Mouse (Mus musculus): ENCODE results near the gene Syt3. TPM values are rescaled to one million over a fixed set of nuclear protein-coding genes. Genes with fewer than 3 reads are reported as not detected.

Gene Syt3
- polyA plus RNA-seq, 1 experiment: 3.1 TPM

DNA sequence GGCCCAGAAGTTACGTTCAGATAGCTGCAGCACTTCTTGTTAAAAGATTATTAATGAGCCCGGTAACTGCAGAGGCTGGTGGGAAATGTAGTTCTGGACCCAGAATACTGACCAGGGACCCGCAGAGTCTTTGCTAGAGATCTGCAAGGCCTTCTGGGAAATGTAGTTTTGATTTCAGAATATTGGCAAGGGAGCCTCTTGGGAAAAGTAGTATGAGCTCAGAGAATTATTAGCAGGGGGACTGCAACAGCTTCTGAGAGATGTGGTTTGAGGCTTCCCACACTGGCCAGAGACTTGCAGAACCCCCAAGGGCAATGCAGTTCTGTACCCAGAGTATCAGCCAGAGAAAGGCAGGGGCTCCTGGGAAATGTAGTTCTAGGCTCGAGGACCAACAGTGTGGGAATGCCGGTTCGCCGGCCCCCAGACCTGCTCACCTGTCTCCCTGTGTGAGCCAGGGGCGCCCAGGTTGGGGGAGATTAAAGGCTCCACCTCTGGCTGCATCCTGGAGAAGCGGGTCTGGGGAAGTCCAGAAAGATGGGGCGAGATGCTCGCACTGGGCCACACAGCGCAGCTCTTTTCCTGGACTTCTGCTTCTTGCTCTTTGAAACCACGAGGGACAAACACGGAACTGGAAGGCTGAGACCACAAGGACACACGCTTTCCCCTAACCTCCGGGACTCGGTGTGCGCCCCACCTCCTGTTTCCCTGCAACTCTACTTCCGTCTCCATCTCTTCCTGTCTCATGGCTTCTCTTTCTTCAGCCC lies 9.8 kb upstream of the Syt3 start:
- H3K4me3 ChIP-seq (replicated peaks; ENCODE audit: extremely low read depth, low read depth, low read length): peak overlapping the region; percentile 69
- no peak for TF ChIP-seq POLR2A (IDR thresholded peaks at IDR 0.05; ENCODE audit: borderline replicate concordance, extremely low read depth, low read depth, low read length)
- no peak for TF ChIP-seq CTCF (IDR thresholded peaks at IDR 0.05; ENCODE audit: insufficient read depth, low read length)
- under 1% methylated on average over 19 of the region's 19 CpGs for WGBS
- H3K4me1 ChIP-seq (ENCODE audit: control insufficient read depth, insufficient read depth, low read length): peaks cover 3% of the 10 kb centered on the region
- peak; percentile 89 for DNase-seq

DNA sequence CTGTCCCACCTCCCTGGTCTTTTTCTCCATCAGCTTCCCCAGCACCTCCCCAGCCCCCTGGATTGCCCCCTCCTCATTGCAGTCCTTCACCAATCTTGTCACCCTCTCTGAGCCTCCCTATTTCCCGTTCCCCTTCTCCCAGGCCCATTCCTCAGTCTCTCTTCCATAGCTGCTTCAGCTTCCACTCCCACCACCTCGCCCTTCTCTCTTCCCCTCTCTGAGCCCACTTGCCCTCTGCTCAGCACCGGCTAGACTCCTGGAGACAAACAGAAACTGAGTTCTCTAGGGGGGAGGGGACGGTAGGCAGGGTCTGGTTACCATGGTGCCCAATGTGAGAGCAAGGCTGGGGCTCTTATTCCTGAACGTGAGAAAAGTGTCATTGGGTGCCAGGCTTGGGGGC lies 9.1 kb upstream of the Syt3 start:
- H3K4me3 ChIP-seq (replicated peaks; ENCODE audit: extremely low read depth, low read depth, low read length): no peak overlapping the region
- whole genome bisulfite sequencing: 13% methylated on average over 5 of the region's 5 CpGs
- no peak for TF ChIP-seq POLR2A (IDR thresholded peaks at IDR 0.05; ENCODE audit: borderline replicate concordance, extremely low read depth, low read depth, low read length)
- no peak for TF ChIP-seq CTCF (IDR thresholded peaks at IDR 0.05; ENCODE audit: insufficient read depth, low read length)

DNA sequence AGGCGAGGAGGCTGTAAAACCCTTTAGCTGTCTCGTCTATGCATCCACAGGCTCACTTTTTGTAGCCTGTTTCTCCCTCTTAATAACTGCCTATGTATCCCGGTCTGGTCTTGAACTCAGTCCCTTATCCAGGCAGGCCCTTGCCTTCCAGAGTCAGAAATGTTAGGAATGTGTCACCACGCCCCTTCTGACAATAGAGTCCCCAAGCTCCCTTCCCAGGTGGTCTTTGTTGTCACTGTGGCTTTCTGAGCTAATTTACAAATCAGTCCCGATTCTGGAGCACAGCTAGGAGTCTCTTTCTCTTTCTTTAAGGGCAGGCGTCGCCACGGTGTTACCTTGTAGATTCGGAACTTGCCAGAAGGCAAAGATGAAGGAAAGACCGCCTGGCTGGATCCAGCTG lies 8.7 kb upstream of the Syt3 start:
- 26% methylated on average over 10 of the region's 10 CpGs for WGBS
- H3K4me3 ChIP-seq (replicated peaks; ENCODE audit: extremely low read depth, low read depth, low read length): no peak overlapping the region
- H3K4me1 ChIP-seq (ENCODE audit: control insufficient read depth, insufficient read depth, low read length): peaks cover 3% of the 10 kb centered on the region
- no peak for TF ChIP-seq CTCF (IDR thresholded peaks at IDR 0.05; ENCODE audit: insufficient read depth, low read length)
- no peak for TF ChIP-seq POLR2A (IDR thresholded peaks at IDR 0.05; ENCODE audit: borderline replicate concordance, extremely low read depth, low read depth, low read length)
- DNase-seq: no peak

More for the DNA sequence above, 9.1 kb upstream of the Syt3 start:
- no peak for DNase-seq
- peaks cover 3% of the 10 kb centered on the region for H3K4me1 ChIP-seq (ENCODE audit: control insufficient read depth, insufficient read depth, low read length)

DNA sequence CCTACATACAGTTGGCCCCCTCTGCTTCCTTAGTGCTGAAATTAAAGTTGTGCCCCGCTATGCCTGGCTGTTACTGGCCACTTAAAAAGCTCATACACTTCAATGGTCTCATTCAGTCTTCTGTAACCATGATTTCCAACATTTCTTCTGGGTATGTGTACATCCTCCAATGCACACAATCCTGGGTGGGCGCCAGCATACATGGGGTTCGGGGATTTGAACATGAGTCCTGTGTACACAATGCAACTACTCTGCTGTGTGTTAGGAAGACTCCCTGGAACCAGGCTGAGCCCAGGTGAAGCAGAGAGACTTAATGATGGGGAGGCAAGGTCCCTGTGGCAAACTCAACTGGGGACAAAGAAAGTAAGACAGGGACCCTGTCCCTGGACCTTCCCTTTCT lies 8.1 kb upstream of the Syt3 start:
- Histone ChIP-seq H3K4me3 (replicated peaks; ENCODE audit: extremely low read depth, low read depth, low read length) (no peak overlapping the region), H3K4me1 (ENCODE audit: control insufficient read depth, insufficient read depth, low read length) (peaks cover 3% of the 10 kb centered on the region)
- WGBS: 62% methylated on average over 3 of the region's 3 CpGs
- no peak for DNase-seq
- no peak for TF ChIP-seq POLR2A (IDR thresholded peaks at IDR 0.05; ENCODE audit: borderline replicate concordance, extremely low read depth, low read depth, low read length)
- no peak for TF ChIP-seq CTCF (IDR thresholded peaks at IDR 0.05; ENCODE audit: insufficient read depth, low read length)

DNA sequence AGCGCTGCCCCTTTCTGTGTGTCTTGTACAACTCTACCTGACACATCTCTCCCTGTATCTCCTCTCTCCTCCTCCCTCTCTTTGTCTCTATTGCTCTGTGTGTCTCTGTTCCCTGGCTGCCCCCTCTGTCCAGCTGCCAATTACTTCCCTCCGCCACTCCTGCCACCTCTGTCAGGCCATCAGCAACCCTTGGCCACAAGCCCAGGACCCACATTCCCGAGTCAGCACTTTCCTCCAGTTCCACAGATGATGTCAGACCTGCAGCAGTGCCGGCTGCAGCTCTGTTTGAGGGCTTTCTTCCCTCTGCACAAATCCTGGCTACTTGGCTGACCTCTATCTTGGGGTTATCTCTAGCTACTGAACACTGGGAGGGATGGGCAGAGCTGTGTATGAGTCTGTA lies 5.6 kb upstream of the Syt3 start:
- WGBS: 21% methylated on average over 4 of the region's 4 CpGs

DNA sequence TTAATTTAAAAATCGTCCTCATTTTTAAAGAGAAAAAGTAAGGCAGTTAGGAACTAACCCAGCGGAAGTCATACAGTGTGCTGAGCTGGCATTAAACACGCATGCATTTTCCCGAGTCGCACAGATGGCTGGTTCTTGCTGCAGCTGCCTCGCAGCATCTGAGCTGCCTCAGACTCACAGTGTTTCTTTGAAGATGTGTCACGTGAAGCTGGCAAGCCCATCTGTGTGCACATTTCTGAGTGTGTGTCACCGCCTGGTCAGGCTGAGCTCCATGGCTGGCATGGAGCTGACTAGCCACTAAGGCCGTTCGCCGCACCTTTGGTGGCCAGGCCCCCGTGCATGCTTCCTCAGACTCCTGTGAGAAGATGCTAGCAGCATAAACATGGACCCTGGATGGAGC lies 1.4 kb upstream of the Syt3 start:
- DNase-seq: no peak
- H3K4me3 ChIP-seq (replicated peaks; ENCODE audit: extremely low read depth, low read depth, low read length): no peak overlapping the region
- no peak for TF ChIP-seq POLR2A (IDR thresholded peaks at IDR 0.05; ENCODE audit: borderline replicate concordance, extremely low read depth, low read depth, low read length)
- peaks cover 2% of the 10 kb centered on the region; the same call in 1 of the 2 replicates for H3K4me1 ChIP-seq (ENCODE audit: control insufficient read depth, insufficient read depth, low read length)
- 64% methylated on average over 12 of the region's 12 CpGs for WGBS

More for the DNA sequence above, 5.6 kb upstream of the Syt3 start:
- TF ChIP-seq POLR2A (IDR thresholded peaks at IDR 0.05; ENCODE audit: borderline replicate concordance, extremely low read depth, low read depth, low read length) (no peak), CTCF (IDR thresholded peaks at IDR 0.05; ENCODE audit: insufficient read depth, low read length) (no peak)
- H3K4me3 ChIP-seq (replicated peaks; ENCODE audit: extremely low read depth, low read depth, low read length): no peak overlapping the region
- no peak for DNase-seq
- H3K4me1 ChIP-seq (ENCODE audit: control insufficient read depth, insufficient read depth, low read length): peaks cover 3% of the 10 kb centered on the region

DNA sequence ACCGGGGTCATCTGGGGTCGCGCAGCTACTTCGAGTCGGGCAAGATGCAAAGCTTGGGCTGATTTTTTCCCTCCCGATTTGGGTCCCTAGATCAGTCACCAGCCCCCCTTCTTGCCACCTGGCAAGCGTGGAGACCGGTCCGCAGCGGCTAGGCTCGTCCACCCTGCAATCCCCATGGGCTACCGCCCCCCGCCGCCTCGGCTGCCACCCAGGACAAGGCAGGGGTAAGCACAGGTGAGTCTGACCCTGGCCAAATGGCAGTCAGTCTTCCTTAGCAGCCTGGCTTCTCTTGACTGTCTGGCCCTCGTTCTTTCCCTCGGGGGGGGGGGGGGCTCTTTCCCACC lies 786 bp downstream of the Syt3 start:
- under 1% methylated on average over 17 of the region's 17 CpGs for WGBS
- Histone ChIP-seq H3K4me3 (replicated peaks; ENCODE audit: extremely low read depth, low read depth, low read length) (peak overlapping the region; percentile 44), H3K4me1 (ENCODE audit: control insufficient read depth, insufficient read depth, low read length) (peaks cover 2% of the 10 kb centered on the region; the same call in 1 of the 2 replicates)
- no peak for DNase-seq
- no peak for TF ChIP-seq CTCF (IDR thresholded peaks at IDR 0.05; ENCODE audit: insufficient read depth, low read length)
- no peak for TF ChIP-seq POLR2A (IDR thresholded peaks at IDR 0.05; ENCODE audit: borderline replicate concordance, extremely low read depth, low read depth, low read length)

DNA sequence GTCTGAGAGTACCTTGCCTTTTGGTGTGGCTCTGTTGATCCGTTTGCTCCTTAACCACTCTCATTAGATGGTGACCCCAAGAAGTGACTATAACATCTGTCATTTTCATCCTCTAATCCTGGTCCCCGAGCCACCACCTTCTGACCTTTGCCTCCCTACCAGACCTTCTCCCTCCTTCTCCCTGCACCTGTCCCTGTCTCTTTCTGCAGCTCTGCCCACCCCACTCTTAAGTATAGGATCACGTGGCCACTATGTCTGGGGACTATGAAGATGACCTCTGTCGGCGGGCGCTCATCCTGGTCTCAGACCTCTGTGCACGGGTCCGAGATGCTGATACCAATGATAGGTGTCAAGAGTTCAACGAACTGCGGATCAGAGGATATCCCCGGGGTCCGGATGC lies 1.8 kb downstream of the Syt3 start, which contains the start of gene 1700008O03Rik:
1700008O03Rik (minus strand) TSS at position 101 of the 400 bp plus-strand sequence.
- TF ChIP-seq POLR2A (IDR thresholded peaks at IDR 0.05; ENCODE audit: borderline replicate concordance, extremely low read depth, low read depth, low read length) (no peak), CTCF (IDR thresholded peaks at IDR 0.05; ENCODE audit: insufficient read depth, low read length) (no peak)
- H3K4me3 ChIP-seq (replicated peaks; ENCODE audit: extremely low read depth, low read depth, low read length): peak within 1 kb of the TSS; percentile 44
- WGBS: 75% methylated on average over 12 of the region's 12 CpGs
- peaks cover 2% of the 10 kb centered on the region; the same call in 1 of the 2 replicates for H3K4me1 ChIP-seq (ENCODE audit: control insufficient read depth, insufficient read depth, low read length)
- DNase-seq: no peak

DNA sequence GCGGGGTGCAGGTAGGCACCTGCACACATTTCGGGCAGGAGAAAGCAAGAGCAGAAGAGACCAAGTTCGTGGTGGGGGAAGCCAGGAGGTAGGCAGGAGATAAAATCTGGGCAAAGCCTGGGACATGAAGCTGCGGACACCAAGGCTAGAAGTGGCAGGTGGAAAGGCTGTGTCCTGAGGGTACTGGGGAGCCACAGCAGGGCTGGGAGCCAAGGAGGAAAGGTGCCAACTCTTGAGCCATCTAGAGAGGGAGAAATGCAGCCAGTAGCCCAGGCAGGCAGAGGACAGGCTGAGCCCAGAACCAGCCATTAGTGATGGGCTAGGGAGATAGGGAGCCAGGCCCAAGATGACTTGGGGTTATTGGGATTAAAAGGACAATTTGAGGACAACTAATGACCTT lies 7.9 kb downstream of the Syt3 start:
- DNase-seq: no peak
- WGBS: 80% methylated on average over 4 of the region's 4 CpGs
- Histone ChIP-seq H3K4me3 (replicated peaks; ENCODE audit: extremely low read depth, low read depth, low read length) (no peak overlapping the region), H3K4me1 (ENCODE audit: control insufficient read depth, insufficient read depth, low read length) (no peaks in the 10 kb centered on the region)
- TF ChIP-seq CTCF (IDR thresholded peaks at IDR 0.05; ENCODE audit: insufficient read depth, low read length): no peak
- TF ChIP-seq POLR2A (IDR thresholded peaks at IDR 0.05; ENCODE audit: borderline replicate concordance, extremely low read depth, low read depth, low read length): no peak

DNA sequence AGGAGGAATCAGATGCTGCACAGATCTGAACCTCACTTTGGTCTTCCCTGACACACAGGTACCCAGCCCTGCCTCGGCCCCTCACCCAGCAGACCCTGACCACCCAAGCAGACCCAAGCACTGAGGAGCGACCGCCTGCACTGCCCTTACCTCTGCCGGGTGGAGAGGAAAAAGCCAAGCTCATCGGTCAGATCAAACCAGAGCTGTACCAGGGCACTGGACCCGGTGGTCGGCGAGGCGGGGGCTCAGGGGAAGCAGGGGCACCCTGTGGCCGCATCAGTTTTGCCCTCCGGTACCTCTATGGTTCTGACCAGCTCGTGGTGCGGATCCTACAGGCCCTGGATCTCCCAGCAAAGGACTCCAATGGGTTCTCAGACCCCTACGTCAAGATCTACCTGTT lies 8.4 kb downstream of the Syt3 start:
- DNase-seq: no peak
- Histone ChIP-seq H3K4me1 (ENCODE audit: control insufficient read depth, insufficient read depth, low read length) (no peaks in the 10 kb centered on the region), H3K4me3 (replicated peaks; ENCODE audit: extremely low read depth, low read depth, low read length) (no peak overlapping the region)
- TF ChIP-seq POLR2A (IDR thresholded peaks at IDR 0.05; ENCODE audit: borderline replicate concordance, extremely low read depth, low read depth, low read length): no peak
- TF ChIP-seq CTCF (IDR thresholded peaks at IDR 0.05; ENCODE audit: insufficient read depth, low read length): no peak
- 81% methylated on average over 14 of the region's 14 CpGs for WGBS

Measured in lung, adult 2 months (tissue).